Mouse (Mus musculus) brain, embryonic 14.5 days (tissue): Measurements from ENCODE around the gene Ccl27a.
"Not testable (repeated sequence)": the region's sequence is repeated elsewhere in the genome, so short reads cannot be mapped to it uniquely, and the experiment has no call there.

Experiments used
- CTCF ChIP-seq: fragments of 200-500 bp; IDR thresholded peaks from 2 replicates; pipeline ENCODE4 v1.5.1; 2012; ENCODE audit warnings: inconsistent platforms, mild to moderate bottlenecking, moderate library complexity, borderline replicate concordance; ENCODE audit not compliant: insufficient read depth, insufficient read length; ENCODE audit errors: extremely low read depth
- POLR2A ChIP-seq: fragments of 200-500 bp; IDR thresholded peaks from 2 replicates; pipeline ENCODE4 v1.6.1; 2012; ENCODE audit warnings: mild to moderate bottlenecking, inconsistent platforms, borderline replicate concordance; ENCODE audit not compliant: poor library complexity, insufficient read depth, insufficient read length, severe bottlenecking; ENCODE audit errors: extremely low read depth

- TF ChIP-seq POLR2A, CTCF: not testable (repeated sequence)
Measured at GRCm38 (mm10) chr4:41775840-41776239, 1.8 kb upstream of the Ccl27a start.
